Mouse (Mus musculus) 416B (cell line): Measurements from ENCODE around the gene Abcc1.

Experiments used
- DNase-seq: peaks from one replicate; pipeline ENCODE4 v3.0.0; 2011; ENCODE audit warnings: low read depth

The Abcc1 gene

GRCm38 (mm10) chr16:14439801-14440614 is 78.7 kb downstream of the Abcc1 start:
- DNase-seq: no peak

GRCm38 (mm10) chr16:14444059-14444855 is 82.9 kb downstream of the Abcc1 start:
- DNase-seq: no peak

- DNase-seq: no peak
Observed at GRCm38 (mm10) chr16:14445197-14445596, 83.8 kb downstream of the Abcc1 start.

- no peak for DNase-seq
Observed at GRCm38 (mm10) chr16:14447366-14447765, 86.0 kb downstream of the Abcc1 start.

GRCm38 (mm10) chr16:14448307-14448706 is 86.9 kb downstream of the Abcc1 start:
- DNase-seq: no peak

- no peak for DNase-seq
Observed at GRCm38 (mm10) chr16:14449861-14450260, 88.5 kb downstream of the Abcc1 start.

- no peak for DNase-seq
Observed at GRCm38 (mm10) chr16:14451374-14452046, 90.2 kb downstream of the Abcc1 start.

- DNase-seq: no peak
Observed at GRCm38 (mm10) chr16:14462535-14462934, 101.2 kb downstream of the Abcc1 start.

GRCm38 (mm10) chr16:14465016-14465415 is 103.7 kb downstream of the Abcc1 start:
- no peak for DNase-seq

- DNase-seq: no peak
Observed at GRCm38 (mm10) chr16:14468351-14468750, 107.0 kb downstream of the Abcc1 start.

- no peak for DNase-seq
Observed at GRCm38 (mm10) chr16:14468841-14469240, 107.5 kb downstream of the Abcc1 start.

- no peak for DNase-seq
Observed at GRCm38 (mm10) chr16:14472171-14472570, 110.8 kb downstream of the Abcc1 start.

- DNase-seq: no peak
Observed at GRCm38 (mm10) chr16:14473686-14474085, 112.3 kb downstream of the Abcc1 start.

- DNase-seq: no peak
Observed at GRCm38 (mm10) chr16:14475001-14475400, 113.6 kb downstream of the Abcc1 start.

- DNase-seq: no peak
Observed at GRCm38 (mm10) chr16:14476056-14476455, 114.7 kb downstream of the Abcc1 start.

- no peak for DNase-seq
Observed at GRCm38 (mm10) chr16:14476701-14477400, 115.5 kb downstream of the Abcc1 start.

- DNase-seq: peak; percentile 14
Observed at GRCm38 (mm10) chr16:14477510-14478300, 116.3 kb downstream of the Abcc1 start.

GRCm38 (mm10) chr16:14479641-14480040 is 118.3 kb downstream of the Abcc1 start:
- DNase-seq: no peak

GRCm38 (mm10) chr16:14483221-14483620 is 121.9 kb downstream of the Abcc1 start:
- DNase-seq: no peak

- peak; percentile 77 for DNase-seq
Observed at GRCm38 (mm10) chr16:14493491-14494114, 132.2 kb downstream of the Abcc1 start.
